Mouse (Mus musculus) lung, postnatal 0 days (tissue): ENCODE data around the gene Mia. TPM values are rescaled to one million over a fixed set of nuclear protein-coding genes. Genes with fewer than 3 reads are reported as not detected.
A peak's percentile ranks its signal among the peaks of the same experiment; 100 is the strongest.

ENCODE experiments used
- ATAC-seq: fragments of 200-750 bp; cut with Nextera tagmentation; 2 replicates; pipeline ENCODE4 v1.8.0; 2017; ENCODE audit warnings: moderate library complexity
- DNase-seq: peaks from one replicate; pipeline ENCODE4 v3.0.0-alpha.2; 2016; ENCODE audit warnings: low spot score
- H3K27ac ChIP-seq: fragments of 300-500 bp; sonication (generic); 2 replicates; pipeline ENCODE4 v1.5.1; 2014; ENCODE audit warnings: antibody characterized with exemption, mild to moderate bottlenecking, low read length, mixed read lengths
- H3K27me3 ChIP-seq: fragments of 300-500 bp; sonication (generic); replicated peaks from 2 replicates; pipeline ENCODE4 v1.6.1; 2014; ENCODE audit warnings: low read length, mixed read lengths; ENCODE audit not compliant: insufficient read depth
- H3K36me3 ChIP-seq: fragments of 300-500 bp; sonication (generic); 2 replicates; pipeline ENCODE4 v1.6.1; 2014; ENCODE audit warnings: low read length, mixed read lengths; ENCODE audit not compliant: insufficient read depth
- H3K4me1 ChIP-seq: fragments of 300-500 bp; sonication (generic); 2 replicates; pipeline ENCODE4 v1.6.1; 2014; ENCODE audit warnings: antibody characterized with exemption, low read depth, low read length, mixed read lengths; ENCODE audit not compliant: insufficient read depth
- H3K4me2 ChIP-seq: fragments of 300-500 bp; sonication (generic); replicated peaks from 2 replicates; pipeline ENCODE4 v1.6.1; 2014; ENCODE audit warnings: low read depth, mild to moderate bottlenecking, low read length, moderate library complexity, mixed read lengths
- H3K4me3 ChIP-seq: fragments of 300-500 bp; sonication (generic); 2 replicates; pipeline ENCODE4 v1.5.1; 2014; ENCODE audit warnings: low read depth, low read length
- H3K9ac ChIP-seq: fragments of 300-500 bp; sonication (generic); replicated peaks from 2 replicates; pipeline ENCODE4 v1.6.1; 2014; ENCODE audit warnings: low read depth, mild to moderate bottlenecking
- H3K9me3 ChIP-seq: fragments of 300-500 bp; sonication (generic); 2 replicates; pipeline ENCODE4 v1.6.1; 2016; ENCODE audit warnings: low read length, mixed read lengths
- CTCF ChIP-seq: IDR thresholded peaks from 2 replicates; pipeline ENCODE4 v1.5.1; 2016; ENCODE audit warnings: antibody characterized with exemption, mild to moderate bottlenecking
- EP300 ChIP-seq: IDR thresholded peaks from 2 replicates; pipeline ENCODE4 v1.6.1; 2016; ENCODE audit warnings: antibody characterized with exemption, mild to moderate bottlenecking, control low read depth
- WGBS: fragments of 180-500 bp; shearing (Covaris S2); extraction: QIAGEN DNeasy Blood & Tissue Kit; methylation state at CpG from one replicate; pipeline ENCODE4 v1.1.7; 2014; 5-methylcytosine and 5-hydroxymethylcytosine counted together
- polyA plus RNA-seq: library from polyadenylated mRNA; unstranded; fragments of >200 nt; fragmentation: Nextera tagmentation; extraction: Ambion mirVana; gene quantifications from 2 replicates; pipeline ENCODE4 v1.2.1, GENCODE M21; 2015

The Mia gene
- polyA plus RNA-seq, 1 experiment from 2014 or later, result 31.5 TPM

DNA sequence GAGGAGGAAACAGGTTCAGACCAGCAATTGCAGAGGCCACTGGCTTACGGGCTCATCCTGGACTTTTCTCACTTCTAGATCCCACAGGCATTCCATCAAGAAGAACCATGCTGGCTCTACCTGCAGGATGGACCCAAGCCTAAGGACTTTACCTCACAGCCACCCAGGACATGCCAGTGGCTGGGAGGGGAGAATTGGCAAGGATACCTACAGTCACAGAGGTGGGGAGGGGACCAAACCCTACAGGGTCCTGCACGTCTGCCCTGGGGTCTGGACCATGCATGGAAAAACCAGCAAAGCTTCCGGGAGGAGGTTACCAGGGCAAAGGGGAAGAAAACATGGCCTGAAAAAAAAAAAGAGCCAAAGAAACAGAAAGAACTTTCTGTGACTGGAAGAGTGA lies 10.0 kb downstream of the Mia start:
- Histone ChIP-seq H3K4me3 (no peak overlapping the region), H3K27me3 (no peaks in the 10 kb centered on the region), H3K27ac (no peak overlapping the region), H3K9me3 (no peaks in the 10 kb centered on the region), H3K4me2 (no peak overlapping the region), H3K36me3 (peaks cover 23% of the 10 kb centered on the region), H3K9ac (no peak overlapping the region), H3K4me1 (peaks cover 4% of the 10 kb centered on the region; the same call in 1 of the 2 replicates)
- TF ChIP-seq EP300, result no peak
- no peak for TF ChIP-seq CTCF
- no peak for ATAC-seq
- no peak for DNase-seq
- 89% methylated on average over 3 of the region's 3 CpGs for WGBS

DNA sequence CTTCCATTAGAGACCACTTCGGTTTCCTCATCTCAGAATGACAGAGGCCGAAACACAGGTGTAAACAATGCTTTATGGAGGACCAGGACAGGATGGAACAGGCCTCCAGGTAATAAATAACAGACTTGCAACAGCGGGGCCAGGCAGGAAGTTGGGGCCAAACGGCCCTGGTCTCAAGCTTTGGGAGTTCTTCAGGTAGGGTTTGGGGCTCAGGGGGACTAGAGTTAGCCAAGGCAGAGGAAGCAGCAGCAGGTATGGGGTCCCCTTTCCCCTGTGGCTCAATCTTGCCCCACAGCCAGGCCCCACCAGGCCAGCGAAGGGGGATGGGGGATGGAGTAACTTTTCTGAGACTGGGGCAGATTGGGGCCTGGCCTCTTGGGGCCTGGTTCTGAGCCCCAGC lies 12.6 kb downstream of the Mia start:
- TF ChIP-seq EP300 (no peak), CTCF (no peak)
- 92% methylated on average over 5 of the region's 5 CpGs for WGBS
- Histone ChIP-seq H3K4me1 (peaks cover 26% of the 10 kb centered on the region; the same call in 1 of the 2 replicates), H3K9me3 (no peaks in the 10 kb centered on the region), H3K9ac (no peak overlapping the region), H3K36me3 (peaks cover 17% of the 10 kb centered on the region; the same call in 1 of the 2 replicates), H3K27me3 (no peaks in the 10 kb centered on the region), H3K4me2 (no peak overlapping the region), H3K27ac (no peak overlapping the region), H3K4me3 (no peak overlapping the region)
- DNase-seq (no peak), ATAC-seq (no peak)

DNA sequence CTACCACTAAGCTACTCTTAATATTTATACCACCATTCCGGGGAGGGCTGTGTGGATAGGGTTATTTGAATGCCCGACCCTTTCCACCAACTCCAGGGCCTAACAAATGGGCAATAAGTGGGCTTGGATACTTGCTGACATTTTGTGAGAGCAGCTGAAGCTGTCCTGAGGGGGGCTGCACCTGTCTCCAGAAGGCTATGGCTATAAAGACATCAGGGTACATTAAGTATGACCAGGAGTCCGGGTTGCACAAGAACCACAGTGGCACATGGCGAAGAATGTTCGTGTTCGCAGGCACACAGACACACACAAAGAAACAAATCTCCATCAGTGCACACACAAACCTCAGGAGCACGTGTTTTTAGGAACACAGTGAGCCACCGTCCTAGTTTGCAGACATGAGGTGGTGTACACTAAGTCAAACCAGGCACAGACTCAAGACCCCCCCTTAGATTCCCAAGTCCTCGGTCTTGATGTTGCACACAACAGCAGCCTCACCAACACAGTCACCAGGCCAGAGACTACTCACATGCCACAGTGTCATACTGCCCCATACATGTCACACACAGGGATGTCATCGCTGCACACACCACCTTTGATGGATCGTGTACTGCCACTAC lies 13.4 kb downstream of the Mia start:
- WGBS, result 72% methylated on average over 11 of the region's 11 CpGs

DNA sequence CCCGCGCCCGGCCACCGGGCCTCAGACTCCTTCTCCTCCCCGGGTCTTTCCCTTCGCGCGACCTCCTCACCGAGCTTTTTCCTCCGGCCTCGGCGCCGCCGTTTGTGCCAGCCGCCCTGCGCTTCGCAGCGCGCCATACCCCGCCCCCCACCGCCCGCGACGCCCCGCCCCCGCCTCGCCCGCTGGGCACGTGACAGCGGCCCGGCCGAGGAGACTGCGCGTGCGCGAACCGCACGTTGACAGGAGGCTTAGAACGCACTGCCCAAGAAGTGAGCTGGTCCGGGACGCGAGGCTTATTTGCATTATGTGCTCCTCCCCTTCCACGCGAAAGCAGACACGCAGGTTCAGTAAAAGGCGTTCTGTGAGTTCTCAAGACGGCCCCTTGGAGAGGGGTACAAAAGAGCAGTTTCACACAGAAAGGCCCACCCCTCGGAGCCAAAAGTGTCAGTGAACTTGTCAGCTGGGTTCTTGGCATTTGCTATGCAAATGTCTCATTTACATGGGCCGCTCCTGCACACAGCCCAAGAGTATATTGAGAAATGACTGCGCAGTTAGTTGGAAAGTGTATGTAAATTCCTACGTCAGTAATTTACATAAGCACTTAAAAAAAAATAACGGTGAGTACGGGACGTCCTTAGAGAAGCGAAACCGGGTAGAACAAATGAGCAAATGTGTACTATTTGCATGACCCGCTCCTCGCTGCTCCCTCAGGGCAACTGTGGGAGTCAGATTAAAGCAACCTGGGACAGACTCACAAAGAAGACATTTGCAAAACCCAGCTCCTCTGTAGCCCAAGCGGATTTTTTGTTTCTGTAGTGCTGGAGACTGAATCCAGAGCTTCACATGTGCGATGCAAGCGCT lies 14.1 kb downstream of the Mia start, which contains the start of gene Egln2:
Gene Egln2 (minus strand): TSS at position 189 of the 861 bp plus-strand sequence.
- Histone ChIP-seq H3K9me3 (no peaks in the 10 kb centered on the region), H3K4me2 (peak within 1 kb of the TSS; percentile 73), H3K27me3 (no peaks in the 10 kb centered on the region), H3K27ac (peak within 1 kb of the TSS; percentile 99), H3K4me1 (peaks cover 28% of the 10 kb centered on the region; the same call in 1 of the 2 replicates), H3K4me3 (peak within 1 kb of the TSS; percentile 82), H3K9ac (peak within 1 kb of the TSS; percentile 86), H3K36me3 (0 out of 2 replicates have a peak, but pooled peaks cover 1% of the 10 kb centered on the region)
- peak; percentile 89 for ATAC-seq
- peak; percentile 98 for DNase-seq
- WGBS, result 1% methylated on average over 59 of the region's 61 CpGs
- TF ChIP-seq EP300 (peak; percentile 99), CTCF (no peak)

More for the DNA sequence above, 13.4 kb downstream of the Mia start:
- no peak overlapping the region; the same call in 1 of the 2 replicates for H3K9ac ChIP-seq
- no peaks in the 10 kb centered on the region for H3K9me3 ChIP-seq
- H3K4me1 ChIP-seq, result peaks cover 28% of the 10 kb centered on the region; the same call in 1 of the 2 replicates
- H3K36me3 ChIP-seq, result peaks cover 9% of the 10 kb centered on the region; the same call in 1 of the 2 replicates
- DNase-seq, result no peak
- peak overlapping the region; percentile 82 for H3K4me3 ChIP-seq
- no peaks in the 10 kb centered on the region for H3K27me3 ChIP-seq
- peak overlapping the region; percentile 99 for H3K27ac ChIP-seq
- no peak for TF ChIP-seq CTCF
- TF ChIP-seq EP300, result no peak
- no peak for ATAC-seq
- H3K4me2 ChIP-seq, result peak overlapping the region; percentile 73

DNA sequence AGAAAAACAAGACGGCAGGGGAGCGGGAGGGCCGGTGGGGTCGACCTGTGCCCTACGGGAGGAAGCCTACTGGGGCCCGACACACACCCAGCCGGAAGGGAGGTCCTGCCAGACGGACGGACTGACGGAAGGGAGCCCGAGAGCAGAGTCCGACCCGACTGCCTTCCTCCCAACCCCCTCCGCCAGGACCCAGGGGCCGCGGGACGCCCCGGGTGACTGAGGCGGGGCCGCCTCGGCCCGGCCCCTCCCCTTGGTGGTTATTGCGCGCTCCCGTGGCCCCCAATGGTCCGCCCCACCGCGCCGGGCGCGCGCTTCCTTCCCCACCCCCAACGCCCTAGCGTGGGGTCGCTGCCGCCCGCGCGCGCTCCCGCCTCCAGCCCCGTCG lies 14.7 kb downstream of the Mia start:
- WGBS, result 0% methylated on average over 14 of the region's 43 CpGs
- peak; percentile 94 for DNase-seq

DNA sequence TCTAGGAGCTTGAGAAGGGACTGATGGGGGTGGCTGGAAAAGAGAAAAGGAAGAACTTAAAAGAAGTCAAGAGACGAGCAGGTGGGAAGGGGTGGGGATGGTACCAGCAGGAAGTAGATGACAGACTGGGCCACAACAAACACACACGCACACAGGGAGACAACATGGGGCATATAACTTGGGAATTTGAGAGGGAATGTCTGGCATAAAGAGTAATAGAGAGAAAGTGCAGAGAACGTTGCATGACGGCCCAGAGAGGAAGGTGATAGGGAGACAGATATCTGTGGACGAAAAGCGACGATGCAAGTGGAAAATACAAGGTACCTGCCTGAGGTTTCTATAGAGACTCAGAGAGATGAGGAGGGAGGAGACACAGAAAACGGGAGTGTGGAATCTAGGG lies 15.3 kb downstream of the Mia start:
- 2% methylated on average over 8 of the region's 8 CpGs for WGBS
- Histone ChIP-seq H3K36me3 (no peaks in the 10 kb centered on the region), H3K9ac (peak overlapping the region; percentile 86), H3K9me3 (no peaks in the 10 kb centered on the region), H3K4me2 (peak overlapping the region; percentile 73), H3K27ac (peak overlapping the region; percentile 99), H3K27me3 (no peaks in the 10 kb centered on the region), H3K4me3 (peak overlapping the region; percentile 82), H3K4me1 (peaks cover 33% of the 10 kb centered on the region; the same call in 1 of the 2 replicates)
- TF ChIP-seq CTCF (no peak), EP300 (no peak)
- ATAC-seq, result no peak
- DNase-seq, result no peak

More for the DNA sequence above, 14.7 kb downstream of the Mia start:
- TF ChIP-seq EP300 (no peak), CTCF (no peak)
- H3K4me2 ChIP-seq, result peak overlapping the region; percentile 73
- H3K36me3 ChIP-seq, result no peaks in the 10 kb centered on the region
- H3K9me3 ChIP-seq, result no peaks in the 10 kb centered on the region
- peak overlapping the region; percentile 82 for H3K4me3 ChIP-seq
- H3K4me1 ChIP-seq, result peaks cover 28% of the 10 kb centered on the region; the same call in 1 of the 2 replicates
- peak overlapping the region; percentile 86 for H3K9ac ChIP-seq
- H3K27me3 ChIP-seq, result no peaks in the 10 kb centered on the region
- ATAC-seq, result peak; percentile 83
- peak overlapping the region; percentile 99 for H3K27ac ChIP-seq
